Mouse (Mus musculus) limb, embryonic 14.5 days (tissue): Measurements from ENCODE around the gene Gnat3. TPM values are rescaled to one million over a fixed set of nuclear protein-coding genes. Genes with fewer than 3 reads are reported as not detected.
"Not testable (repeated sequence)": the region's sequence is repeated elsewhere in the genome, so short reads cannot be mapped to it uniquely, and the experiment has no call there.

Experiments used
- ATAC-seq: fragments of 200-750 bp; cut with Nextera tagmentation; 2 replicates; pipeline ENCODE4 v1.8.0; 2017; ENCODE audit warnings: low read depth, moderate number of reproducible peaks, moderate TSS enrichment; ENCODE audit not compliant: low FRiP score
- DNase-seq: peaks from one replicate; pipeline ENCODE4 v3.0.0-alpha.2; 2015; ENCODE audit warnings: low spot score
- H3K27ac ChIP-seq: fragments of 300-500 bp; sonication (generic); replicated peaks from 2 replicates; pipeline ENCODE4 v1.5.1; 2014; ENCODE audit warnings: low read depth, mild to moderate bottlenecking, low read length, moderate library complexity, mixed read lengths
- H3K27me3 ChIP-seq: fragments of 300-500 bp; sonication (generic); 2 replicates; pipeline ENCODE4 v1.6.1; 2014; ENCODE audit warnings: low read length, mixed read lengths; ENCODE audit not compliant: control insufficient read depth, insufficient read depth
- H3K36me3 ChIP-seq: fragments of 300-500 bp; sonication (generic); 2 replicates; pipeline ENCODE4 v1.6.1; 2014; ENCODE audit warnings: mild to moderate bottlenecking, low read length, moderate library complexity, mixed read lengths; ENCODE audit not compliant: control insufficient read depth, insufficient read depth
- H3K4me1 ChIP-seq: fragments of 300-500 bp; sonication (generic); 2 replicates; pipeline ENCODE4 v1.6.1; 2014; ENCODE audit warnings: antibody characterized with exemption, low read length, mixed read lengths; ENCODE audit not compliant: control insufficient read depth, insufficient read depth
- H3K4me2 ChIP-seq: fragments of 300-500 bp; sonication (generic); replicated peaks from 2 replicates; pipeline ENCODE4 v1.6.1; 2014; ENCODE audit warnings: low read depth, mild to moderate bottlenecking, low read length, moderate library complexity; ENCODE audit not compliant: severe bottlenecking
- H3K4me3 ChIP-seq: fragments of 300-500 bp; sonication (generic); replicated peaks from 2 replicates; pipeline ENCODE4 v1.5.1; 2014; ENCODE audit warnings: low read length
- H3K9ac ChIP-seq: fragments of 300-500 bp; sonication (generic); 2 replicates; pipeline ENCODE4 v1.6.1; 2014; ENCODE audit warnings: mild to moderate bottlenecking, low read depth, low read length, moderate library complexity; ENCODE audit not compliant: severe bottlenecking
- H3K9me3 ChIP-seq: fragments of 300-500 bp; sonication (generic); 2 replicates; pipeline ENCODE4 v1.6.1; 2016; ENCODE audit warnings: low read length; ENCODE audit not compliant: control insufficient read depth
- POLR2A ChIP-seq: fragments of 200-500 bp; IDR thresholded peaks from 2 replicates; pipeline ENCODE4 v1.8.0; 2012; ENCODE audit warnings: inconsistent platforms, mild to moderate bottlenecking, moderate library complexity, borderline replicate concordance; ENCODE audit not compliant: insufficient read depth, insufficient read length; ENCODE audit errors: extremely low read depth
- WGBS: fragments of 180-500 bp; shearing (Covaris S2); extraction: QIAGEN DNeasy Blood & Tissue Kit; methylation state at CpG from one replicate; pipeline ENCODE4 v1.1.7; 2014; 5-methylcytosine and 5-hydroxymethylcytosine counted together
- polyA plus RNA-seq, 2 experiments: library from polyadenylated mRNA; depleted of rRNA in 1 of 2; stranded (reverse) in 1 of 2; unstranded in 1 of 2; fragments of >200 nt; fragmentation: Nextera tagmentation in 1 of 2; extraction: Ambion mirVana in 1 of 2; gene quantifications; 2 replicates each; pipeline versions ENCODE4 v1.2.1 to v1.2.3; 2012 to 2014

Gene Gnat3
- polyA plus RNA-seq, 2 experiments: not detected

DNA sequence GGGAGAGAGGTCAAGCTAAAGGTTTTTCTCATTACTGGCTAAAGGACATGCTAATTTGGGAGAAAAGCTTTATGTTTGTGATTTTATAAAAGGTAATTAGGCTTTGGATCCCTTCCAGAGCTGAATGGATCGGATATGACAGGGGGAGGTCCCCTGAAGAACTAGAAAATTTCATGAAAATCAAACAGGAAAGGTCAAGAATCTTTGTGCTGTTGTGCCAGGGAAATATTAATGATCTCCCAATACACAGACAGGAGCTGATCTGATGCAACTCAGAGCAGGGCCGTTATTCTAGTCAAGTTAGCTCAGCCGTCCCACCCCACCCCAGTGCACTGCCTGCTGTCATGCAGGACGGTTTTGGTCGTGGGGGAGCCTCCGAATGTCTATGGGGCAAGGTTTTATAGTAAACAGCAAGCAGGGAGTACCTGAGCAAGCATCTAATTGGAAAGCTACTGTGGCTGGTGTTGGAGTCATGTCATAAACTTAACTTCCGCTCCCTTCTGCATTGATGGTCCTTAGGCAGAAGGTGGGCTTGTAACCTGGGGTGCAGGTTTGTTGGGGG, 33.3 kb upstream of the Gnat3 start:
- ATAC-seq: no peak
- Histone ChIP-seq H3K27me3 (no peaks in the 10 kb centered on the region), H3K9ac (no peak overlapping the region), H3K4me1 (no peaks in the 10 kb centered on the region), H3K36me3 (no peaks in the 10 kb centered on the region), H3K9me3 (no peaks in the 10 kb centered on the region), H3K4me2 (no peak overlapping the region), H3K4me3 (no peak overlapping the region), H3K27ac (no peak overlapping the region)
- 33% methylated on average over 7 of the region's 7 CpGs for WGBS
- TF ChIP-seq POLR2A: no peak
- no peak for DNase-seq

DNA sequence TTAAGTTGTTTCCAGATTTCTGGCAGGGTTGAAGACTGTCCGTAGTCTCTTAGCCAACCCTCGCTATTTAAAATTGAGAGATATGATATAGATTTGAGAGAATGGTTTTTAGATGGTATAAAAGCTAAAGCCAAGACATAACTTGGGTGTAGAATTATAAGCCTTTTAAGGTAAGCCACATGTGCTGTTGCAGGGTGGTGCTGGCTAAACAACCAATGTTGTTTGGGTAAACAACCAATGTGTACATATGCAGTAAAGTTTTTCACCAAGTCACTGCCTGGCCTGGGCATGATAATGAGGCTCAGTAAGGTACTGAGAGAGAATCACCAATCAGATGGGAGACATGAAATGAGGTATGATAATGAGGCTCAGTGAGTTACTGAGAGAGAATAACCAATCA, 30.8 kb upstream of the Gnat3 start:
- H3K9me3 ChIP-seq, H3K4me2 ChIP-seq, H3K27ac ChIP-seq, H3K9ac ChIP-seq, H3K27me3 ChIP-seq, ATAC-seq, H3K4me1 ChIP-seq, H3K36me3 ChIP-seq, H3K4me3 ChIP-seq, DNase-seq: not testable (repeated sequence)
- 94% methylated on average over 2 of the region's 2 CpGs for WGBS

DNA sequence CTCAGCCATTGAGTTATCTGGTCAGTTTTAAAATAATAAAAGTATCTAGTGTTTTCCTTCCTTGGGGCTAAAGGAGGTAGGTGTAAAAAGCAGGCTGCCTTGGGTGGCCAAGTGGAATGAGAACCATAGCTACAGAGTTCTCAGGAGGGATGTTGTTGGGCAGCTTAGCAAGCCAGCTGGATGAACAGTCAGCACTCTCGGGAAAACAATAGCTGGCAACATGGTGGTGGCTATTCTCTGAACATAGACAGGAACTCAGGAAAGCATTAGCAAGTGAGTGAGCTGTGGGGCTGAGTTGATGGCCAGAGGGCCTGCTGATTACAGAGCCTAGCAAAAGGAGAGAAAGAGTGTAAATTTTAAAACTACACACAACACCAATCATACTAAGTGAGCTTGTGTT, 27.8 kb upstream of the Gnat3 start:
- Histone ChIP-seq H3K27me3 (no peaks in the 10 kb centered on the region), H3K36me3 (no peaks in the 10 kb centered on the region), H3K27ac (no peak overlapping the region), H3K9ac (no peak overlapping the region), H3K4me2 (no peak overlapping the region), H3K4me3 (no peak overlapping the region), H3K9me3 (no peaks in the 10 kb centered on the region), H3K4me1 (no peaks in the 10 kb centered on the region)
- ATAC-seq: no peak
- no peak for TF ChIP-seq POLR2A
- DNase-seq: no peak
- WGBS: 64% methylated on average over 1 of the region's 1 CpGs

- WGBS: 76% methylated on average over 1 of the region's 1 CpGs
- ATAC-seq (no peak), DNase-seq (no peak)
- Histone ChIP-seq H3K9me3 (no peaks in the 10 kb centered on the region), H3K27ac (no peak overlapping the region), H3K4me3 (no peak overlapping the region), H3K9ac (no peak overlapping the region), H3K27me3 (no peaks in the 10 kb centered on the region), H3K4me1 (no peaks in the 10 kb centered on the region), H3K36me3 (no peaks in the 10 kb centered on the region), H3K4me2 (no peak overlapping the region)
- TF ChIP-seq POLR2A: no peak
Observed at GRCm38 (mm10) chr5:17938170-17938939, 24.0 kb upstream of the Gnat3 start.

DNA sequence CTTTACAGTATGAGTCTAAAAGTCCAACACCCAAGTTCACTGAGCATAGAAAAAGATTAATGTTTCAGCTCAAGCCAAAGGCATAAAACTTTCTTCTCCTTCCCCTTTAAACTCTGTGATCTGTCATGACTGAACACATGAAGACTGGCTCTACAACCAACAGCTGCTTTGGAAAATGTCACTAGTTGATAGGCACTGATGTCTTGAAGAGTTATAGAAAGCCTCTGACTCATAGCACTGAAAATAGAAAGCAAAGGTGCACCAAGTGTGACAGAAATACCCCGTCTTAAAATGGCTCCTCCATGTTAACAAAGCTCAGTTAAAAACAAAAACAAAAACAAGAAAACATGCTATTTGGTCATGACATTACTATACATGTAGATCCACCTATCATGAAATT, 5.9 kb upstream of the Gnat3 start:
- no peaks in the 10 kb centered on the region for H3K36me3 ChIP-seq
- no peaks in the 10 kb centered on the region for H3K4me1 ChIP-seq
- no peaks in the 10 kb centered on the region for H3K9me3 ChIP-seq
- 80% methylated on average over 1 of the region's 1 CpGs for WGBS
- TF ChIP-seq POLR2A: no peak
- ATAC-seq: no peak
- no peak overlapping the region for H3K9ac ChIP-seq
- no peak overlapping the region for H3K27ac ChIP-seq
- H3K4me2 ChIP-seq: no peak overlapping the region
- H3K27me3 ChIP-seq: no peaks in the 10 kb centered on the region
- no peak overlapping the region for H3K4me3 ChIP-seq
- DNase-seq: no peak
